Mouse (Mus musculus) bone marrow, adult 2 months (tissue): ENCODE data around the gene Calu.

ENCODE experiments used
- CTCF ChIP-seq: fragments of 200-500 bp; IDR thresholded peaks from 2 replicates; pipeline ENCODE4 v1.5.1; 2011; ENCODE audit warnings: low read length, control low read depth; ENCODE audit not compliant: control insufficient read depth, insufficient read depth
- POLR2A ChIP-seq: fragments of 200-500 bp; IDR thresholded peaks from 2 replicates; pipeline ENCODE4 v1.6.1; 2011; ENCODE audit warnings: low read depth, mild to moderate bottlenecking, control low read depth, low read length, borderline replicate concordance; ENCODE audit not compliant: control insufficient read depth

- TF ChIP-seq CTCF (no peak), POLR2A (no peak)
Measured at GRCm38 (mm10) chr6:29391802-29392201, 43.9 kb downstream of the Calu start.
